Mouse (Mus musculus): ENCODE measurements around the gene Vmn1r23. TPM values are rescaled to one million over a fixed set of nuclear protein-coding genes. Genes with fewer than 3 reads are reported as not detected.
"Not testable (repeated sequence)": the region's sequence is repeated elsewhere in the genome, so short reads cannot be mapped to it uniquely, and the experiment has no call there.

Gene Vmn1r23
- not detected in 2 replicates for total RNA-seq (2012; rRNA removed)
- not detected in 2 replicates for total RNA-seq (2014; rRNA removed)
- not detected in 2 replicates for polyA plus RNA-seq (2012; ENCODE audit: insufficient read length, low read depth)

- Histone ChIP-seq H3K9ac (ENCODE audit: insufficient read depth, low read depth) (no peak within 1 kb of the TSS), H3K4me3 (replicated peaks in 1 of 3; ENCODE audit: low read depth in 2 of 3, low read length in 2 of 3, poor library complexity in 1 of 3) (no peak within 1 kb of the TSS), H3K36me3 (replicated peaks in 1 of 2; ENCODE audit: control insufficient read depth in 1 of 2, insufficient read depth in 1 of 2, low read length in 1 of 2) (no peaks in the 10 kb centered on the region), H3K4me2 (ENCODE audit: insufficient read depth, low read depth, poor library complexity, severe bottlenecking) (no peak within 1 kb of the TSS), H3K27ac (ENCODE audit: insufficient read depth, low read depth) (no peak within 1 kb of the TSS), H3K9me3 (replicated peaks; ENCODE audit: low read length) (no peaks in the 10 kb centered on the region), H3K27me3 (replicated peaks) (no peaks in the 10 kb centered on the region), H3K4me1 (ENCODE audit: control insufficient read depth in 1 of 2, insufficient read depth in 2 of 2) (no peaks in the 10 kb centered on the region), H3K79me2 (replicated peaks; ENCODE audit: control insufficient read depth, extremely low read depth, insufficient read depth, poor library complexity, severe bottlenecking) (no peaks in the 10 kb centered on the region)
- TF ChIP-seq TCF12 (IDR thresholded peaks at IDR 0.05; ENCODE audit: low read depth, low read length) (no peak), CHD1 (IDR thresholded peaks at IDR 0.05; ENCODE audit: low read depth, low read length) (no peak), MXI1 (IDR thresholded peaks at IDR 0.05; ENCODE audit: low read depth, low read length) (no peak), BHLHE40 (IDR thresholded peaks at IDR 0.05; ENCODE audit: low read depth, low read length) (no peak), ZMIZ1 (IDR thresholded peaks at IDR 0.05; ENCODE audit: low read depth, low read length) (no peak), GABPA (IDR thresholded peaks at IDR 0.05; ENCODE audit: insufficient replicate concordance, low read depth, low read length) (no peak), CTCF (conservative IDR thresholded peaks at IDR 0.05 in 1 of 2, IDR thresholded peaks at IDR 0.05 in 1 of 2; ENCODE audit: low read depth in 2 of 2, low read length in 2 of 2) (no peak), CHD2 (IDR thresholded peaks at IDR 0.05; ENCODE audit: low read length) (no peak), RAD21 (IDR thresholded peaks at IDR 0.05; ENCODE audit: low read depth, low read length) (no peak), SMC3 (IDR thresholded peaks at IDR 0.05; ENCODE audit: low read depth, low read length) (no peak), MAX (IDR thresholded peaks at IDR 0.05; ENCODE audit: low read length) (no peak)
- DNase-seq (ENCODE audit: extremely low read depth): no peak
- in situ Hi-C loops (cut with MboI; ENCODE audit: low pct_ligation_motif_present, low pct_unique_long_range_greater_than_20kb, low sequenced_read_pairs): no loop called here
- dilution Hi-C loops (cut with MboI; ENCODE audit: extremely low pct_ligation_motif_present, extremely low pct_unique_long_range_greater_than_20kb, low sequenced_read_pairs): no loop called here
Measured at GRCm38 (mm10) chr6:57926738-57927137, at the start of gene Vmn1r23. Vmn1r23 (minus strand) TSS chr6:57926838.

GRCm38 (mm10) chr6:57961403-57961802, 34.8 kb upstream of the Vmn1r23 start, which contains the start of gene Vmn1r24:
Vmn1r24 (minus strand) TSS chr6:57961503.
- H3K4me1 ChIP-seq (ENCODE audit: control insufficient read depth in 1 of 2, insufficient read depth in 2 of 2); H3K27ac ChIP-seq (ENCODE audit: insufficient read depth, low read depth); H3K9me3 ChIP-seq (replicated peaks; ENCODE audit: low read length); H3K27me3 ChIP-seq (replicated peaks); DNase-seq (ENCODE audit: extremely low read depth); H3K4me3 ChIP-seq (replicated peaks in 1 of 3; ENCODE audit: low read depth in 2 of 3, low read length in 2 of 3, poor library complexity in 1 of 3); H3K9ac ChIP-seq (ENCODE audit: insufficient read depth, low read depth); dilution Hi-C loops (cut with MboI; ENCODE audit: extremely low pct_ligation_motif_present, extremely low pct_unique_long_range_greater_than_20kb, low sequenced_read_pairs); in situ Hi-C loops (cut with MboI; ENCODE audit: low pct_ligation_motif_present, low pct_unique_long_range_greater_than_20kb, low sequenced_read_pairs); H3K79me2 ChIP-seq (replicated peaks; ENCODE audit: control insufficient read depth, extremely low read depth, insufficient read depth, poor library complexity, severe bottlenecking); H3K36me3 ChIP-seq (replicated peaks in 1 of 2; ENCODE audit: control insufficient read depth in 1 of 2, insufficient read depth in 1 of 2, low read length in 1 of 2); H3K4me2 ChIP-seq (ENCODE audit: insufficient read depth, low read depth, poor library complexity, severe bottlenecking): not testable (repeated sequence)

- in situ Hi-C loops (cut with MboI; ENCODE audit: low pct_ligation_motif_present, low pct_unique_long_range_greater_than_20kb, low sequenced_read_pairs) (no loop called here), dilution Hi-C loops (cut with MboI; ENCODE audit: extremely low pct_ligation_motif_present, extremely low pct_unique_long_range_greater_than_20kb, low sequenced_read_pairs) (no loop called here)
- Histone ChIP-seq H3K36me3 (replicated peaks in 1 of 2; ENCODE audit: control insufficient read depth in 1 of 2, insufficient read depth in 1 of 2, low read length in 1 of 2) (no peaks in the 10 kb centered on the region), H3K27ac (ENCODE audit: insufficient read depth, low read depth) (no peak within 1 kb of the TSS), H3K4me1 (ENCODE audit: control insufficient read depth in 1 of 2, insufficient read depth in 2 of 2) (no peaks in the 10 kb centered on the region), H3K4me2 (ENCODE audit: insufficient read depth, low read depth, poor library complexity, severe bottlenecking) (no peak within 1 kb of the TSS), H3K9ac (ENCODE audit: insufficient read depth, low read depth) (no peak within 1 kb of the TSS), H3K79me2 (replicated peaks; ENCODE audit: control insufficient read depth, extremely low read depth, insufficient read depth, poor library complexity, severe bottlenecking) (no peaks in the 10 kb centered on the region), H3K27me3 (replicated peaks) (no peaks in the 10 kb centered on the region), H3K9me3 (replicated peaks; ENCODE audit: low read length) (no peaks in the 10 kb centered on the region), H3K4me3 (replicated peaks in 1 of 3; ENCODE audit: low read depth in 2 of 3, low read length in 2 of 3, poor library complexity in 1 of 3) (no peak within 1 kb of the TSS)
- no peak for DNase-seq (ENCODE audit: extremely low read depth)
- TF ChIP-seq USF1 (IDR thresholded peaks at IDR 0.05; ENCODE audit: low read depth, low read length): no peak
- no peak for TF ChIP-seq TBP (conservative IDR thresholded peaks at IDR 0.05; ENCODE audit: low read depth, low read length)
- TF ChIP-seq PAX5 (IDR thresholded peaks at IDR 0.05; ENCODE audit: low read length): no peak
- no peak for TF ChIP-seq MEF2A (IDR thresholded peaks at IDR 0.05; ENCODE audit: borderline replicate concordance, low read depth, low read length)
- TF ChIP-seq ZMIZ1 (IDR thresholded peaks at IDR 0.05; ENCODE audit: low read depth, low read length): no peak
- no peak for TF ChIP-seq ETS1 (conservative IDR thresholded peaks at IDR 0.05; ENCODE audit: low read depth, low read length)
- TF ChIP-seq CHD1 (IDR thresholded peaks at IDR 0.05; ENCODE audit: low read depth, low read length): no peak
- no peak for TF ChIP-seq CTCF (conservative IDR thresholded peaks at IDR 0.05 in 1 of 2, IDR thresholded peaks at IDR 0.05 in 1 of 2; ENCODE audit: low read depth in 2 of 2, low read length in 2 of 2)
- no peak for TF ChIP-seq SMC3 (IDR thresholded peaks at IDR 0.05; ENCODE audit: low read depth, low read length)
- no peak for TF ChIP-seq UBTF (IDR thresholded peaks at IDR 0.05; ENCODE audit: low read depth, low read length)
Measured at GRCm38 (mm10) chr6:57907928-57908327, 18.7 kb downstream of the Vmn1r23 start, which contains the start of gene Vmn1r22. Vmn1r22 (minus strand) TSS chr6:57908028.
